Mouse (Mus musculus) inflammation-experienced regulatory T-cells, adult 6 months (primary cell): Measurements from ENCODE around the gene Gm9507. TPM values are rescaled to one million over a fixed set of nuclear protein-coding genes. Genes with fewer than 3 reads are reported as not detected.
"Not testable (repeated sequence)": the region's sequence is repeated elsewhere in the genome, so short reads cannot be mapped to it uniquely, and the experiment has no call there.

Source experiments
- ATAC-seq: one replicate; pipeline ENCODE4 v1.8.0; 2017
- polyA plus RNA-seq, 3 experiments: library from polyadenylated mRNA; unstranded; fragments of 100-300 nt; shearing (Covaris generic); gene quantifications; one replicate each; pipeline ENCODE4 v1.2.1; 2017

Gene Gm9507
- not detected for polyA plus RNA-seq

- no peak for ATAC-seq
These were observed at the start of gene Gm9507 for GRCm38 (mm10) chr10:77811743-77812142. Gm9507 (minus strand) TSS chr10:77811843.

- no peak for ATAC-seq
These were observed 40.9 kb upstream of the Gm9507 start, which contains the start of gene Gm10318 for GRCm38 (mm10) chr10:77852559-77852958. Gm10318 (plus strand) TSS chr10:77852859.

DNA sequence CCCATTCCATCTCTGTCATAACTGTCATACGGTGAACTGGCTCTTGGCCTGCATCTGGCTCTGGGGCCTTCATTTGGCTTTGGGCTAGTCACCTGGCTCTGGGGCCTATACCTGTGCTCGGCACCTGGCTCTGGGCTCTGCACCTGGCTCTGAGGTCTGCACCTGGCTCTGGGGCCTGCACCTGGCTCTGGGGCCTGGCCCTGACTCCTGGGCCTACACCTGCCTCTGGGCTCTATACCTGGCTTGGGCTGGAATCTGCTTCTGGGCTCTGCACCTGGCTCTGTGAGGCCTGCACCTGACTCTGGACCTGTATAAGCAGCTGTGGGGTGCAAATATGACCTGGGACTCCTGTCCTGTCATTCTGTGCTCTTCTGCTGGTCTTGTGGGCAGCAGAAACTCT lies 35.9 kb upstream of the Gm9507 start:
- ATAC-seq = no peak

DNA sequence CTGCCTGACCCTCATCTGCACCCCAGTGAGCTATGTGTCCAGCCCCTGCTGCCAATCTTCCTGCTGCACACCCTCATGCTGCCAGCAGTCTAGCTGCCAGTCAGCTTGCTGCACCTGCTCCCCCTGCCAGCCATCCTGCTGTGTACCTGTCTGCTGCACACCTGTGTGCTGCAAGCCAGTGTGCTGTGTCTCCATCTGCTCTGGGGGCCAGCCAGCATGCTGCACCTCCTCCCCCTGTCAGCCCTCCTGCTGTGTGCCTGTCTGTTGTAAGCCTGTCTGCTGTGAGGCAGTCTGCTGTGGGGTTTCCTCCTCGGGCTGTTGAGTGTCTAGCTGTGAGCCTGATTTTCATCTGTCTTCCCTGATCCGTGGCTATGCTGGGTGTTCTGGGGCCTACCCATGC lies 35.3 kb upstream of the Gm9507 start:
- ATAC-seq = no peak

DNA sequence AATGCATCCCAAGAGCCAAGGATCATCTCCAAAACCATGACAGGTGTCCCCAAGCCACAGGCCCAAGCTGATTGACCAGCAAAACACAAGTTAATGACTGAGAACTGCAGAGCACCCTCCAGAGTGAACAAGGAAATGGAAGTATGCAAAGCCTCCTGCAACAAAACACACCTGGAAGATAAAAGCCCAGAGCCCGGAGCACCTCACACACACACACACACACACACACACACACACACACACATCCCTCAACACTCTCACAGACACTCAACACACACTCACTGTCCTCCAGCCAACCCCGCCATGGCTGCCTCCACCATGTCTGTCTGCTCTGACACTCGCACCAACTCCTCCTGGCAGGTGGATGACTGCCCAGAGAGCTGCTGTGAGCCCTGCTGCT lies 34.9 kb upstream of the Gm9507 start, which contains the start of gene Gm36176:
Gene Gm36176, plus strand, starts transcription at position 301 of the 400 bp plus-strand sequence.
- ATAC-seq = no peak

DNA sequence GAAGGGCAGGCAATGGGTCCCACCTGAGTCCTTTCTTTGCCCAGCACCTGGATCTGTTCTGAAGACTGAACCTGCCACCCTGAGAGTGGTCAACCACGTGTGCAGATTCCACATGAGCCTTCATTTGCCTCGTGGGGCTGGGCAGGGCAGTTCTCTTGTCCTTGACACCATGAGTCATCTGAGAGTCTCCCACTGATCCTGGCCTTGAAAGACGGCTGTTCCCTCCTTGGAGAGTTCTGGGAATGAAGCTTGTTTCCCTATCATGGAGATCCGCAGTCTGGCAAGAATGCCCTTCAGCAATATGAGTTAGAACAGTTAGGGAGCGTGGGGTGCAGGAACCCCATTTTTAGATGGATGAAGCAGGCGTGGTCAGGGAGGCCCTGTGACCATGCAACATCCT lies 27.4 kb upstream of the Gm9507 start:
- no peak for ATAC-seq

DNA sequence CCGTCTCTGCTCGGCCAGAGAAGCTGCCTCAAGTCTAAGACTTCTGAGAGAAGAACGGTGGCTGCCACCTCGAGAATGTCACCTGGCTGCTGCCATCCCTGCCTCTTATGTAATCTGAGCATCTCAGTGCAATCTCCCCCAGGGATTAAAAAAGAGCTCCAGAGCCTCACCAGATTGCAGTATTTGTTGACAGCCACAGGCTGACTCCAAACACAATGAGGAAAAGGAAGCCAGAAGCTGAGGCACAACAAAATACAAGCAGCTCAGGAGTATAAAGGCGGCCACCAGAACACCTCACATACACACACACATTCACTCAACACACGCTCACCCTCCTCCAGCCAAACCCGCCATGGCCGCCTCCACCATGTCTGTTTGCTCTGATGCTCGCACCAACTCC lies 24.0 kb upstream of the Gm9507 start, which contains the start of gene Krtap10-10:
Gene Krtap10-10, plus strand, starts transcription at position 301 of the 400 bp plus-strand sequence.
- ATAC-seq = no peak

DNA sequence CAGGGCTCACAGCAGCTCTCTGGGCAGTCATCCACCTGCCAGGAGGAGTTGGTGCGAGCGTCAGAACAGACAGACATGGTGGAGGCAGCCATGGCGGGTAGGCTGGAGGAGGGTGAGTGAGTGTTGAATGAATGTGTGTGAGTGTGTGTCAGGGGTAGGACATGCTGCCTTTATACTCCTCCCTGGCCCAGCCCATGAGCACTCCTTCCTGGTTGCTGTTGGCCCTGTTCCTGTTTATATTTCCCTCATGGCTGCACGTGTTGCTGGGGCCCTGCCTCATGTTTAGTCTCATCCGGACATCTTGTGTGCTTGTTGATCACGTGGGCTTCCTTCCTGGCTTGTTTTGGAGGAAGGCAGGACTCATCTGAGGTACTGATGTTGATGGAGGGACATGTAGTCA lies 15.3 kb upstream of the Gm9507 start, which contains the start of gene Krtap10-4:
Gene Krtap10-4, minus strand, starts transcription at position 145 of the 400 bp plus-strand sequence.
- ATAC-seq = no peak

GRCm38 (mm10) chr10:77819203-77819602 lies 7.6 kb upstream of the Gm9507 start:
- no peak for ATAC-seq

GRCm38 (mm10) chr10:77818523-77818922 lies 6.9 kb upstream of the Gm9507 start:
- ATAC-seq = no peak

GRCm38 (mm10) chr10:77815514-77815913 lies 3.9 kb upstream of the Gm9507 start:
- no peak for ATAC-seq

GRCm38 (mm10) chr10:77814382-77814781 lies 2.7 kb upstream of the Gm9507 start, which contains the start of gene Gm2696:
Gm2696 (plus strand) TSS chr10:77814682.
- no peak for ATAC-seq

- ATAC-seq = no peak
These were observed 7.5 kb downstream of the Gm9507 start for GRCm38 (mm10) chr10:77804095-77804494.

- no peak for ATAC-seq
These were observed 12.6 kb downstream of the Gm9507 start, which contains the start of gene Gm19668 for GRCm38 (mm10) chr10:77798921-77799508. Gm19668 (minus strand) TSS chr10:77799133.

GRCm38 (mm10) chr10:77798164-77798920 lies 13.3 kb downstream of the Gm9507 start:
- ATAC-seq = not testable (repeated sequence)

- no peak for ATAC-seq
These were observed 14.0 kb downstream of the Gm9507 start for GRCm38 (mm10) chr10:77797677-77798076.

GRCm38 (mm10) chr10:77794976-77795375 lies 16.7 kb downstream of the Gm9507 start, which contains the start of gene Gm9639:
Gm9639 (minus strand) TSS chr10:77795076.
- no peak for ATAC-seq

GRCm38 (mm10) chr10:77788621-77789020 lies 23.0 kb downstream of the Gm9507 start:
- ATAC-seq = no peak

DNA sequence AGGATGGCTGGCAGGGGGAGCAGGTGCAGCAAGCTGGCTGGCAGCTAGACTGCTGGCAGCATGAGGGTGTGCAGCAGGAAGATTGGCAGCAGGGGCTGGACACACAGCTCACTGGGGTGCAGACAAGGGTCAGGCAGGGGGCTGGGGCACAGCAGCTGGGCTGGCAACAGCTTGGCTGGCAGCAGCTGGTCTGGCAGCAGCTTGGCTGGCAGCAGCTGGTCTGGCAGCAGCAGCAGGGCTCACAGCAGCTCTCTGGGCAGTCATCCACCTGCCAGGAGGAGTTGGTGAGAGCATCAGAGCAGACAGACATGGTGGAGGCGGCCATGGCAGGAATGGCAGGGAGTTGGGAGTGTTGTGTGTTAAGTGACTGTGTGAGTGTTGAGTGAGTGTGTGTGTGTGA lies 23.8 kb downstream of the Gm9507 start, which contains the start of gene Gm7137:
Gene Gm7137, minus strand, starts transcription at position 325 of the 400 bp plus-strand sequence.
- not testable (repeated sequence) for ATAC-seq

DNA sequence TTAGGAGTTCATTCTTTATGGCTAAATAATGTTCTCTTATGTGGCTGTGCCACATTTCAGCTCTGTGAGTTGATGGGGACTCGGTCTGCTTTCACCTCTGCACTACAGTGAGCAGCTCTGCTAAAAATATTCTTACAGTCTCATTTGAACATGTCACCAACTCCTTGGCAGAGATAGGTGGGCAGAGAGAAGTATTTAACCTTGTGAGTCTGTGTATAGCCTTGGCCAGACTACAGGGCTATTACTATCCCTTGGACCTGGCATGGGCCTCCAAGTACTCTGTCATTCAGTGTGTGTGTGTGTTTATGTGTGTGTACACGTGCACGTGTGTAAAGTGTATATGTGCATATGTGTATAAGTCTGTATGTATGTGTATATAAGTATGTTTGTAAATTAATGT lies 28.2 kb downstream of the Gm9507 start:
- ATAC-seq = not testable (repeated sequence)

GRCm38 (mm10) chr10:77782442-77782841 lies 29.2 kb downstream of the Gm9507 start, which contains the start of gene Gm3250:
Gm3250 (minus strand) TSS chr10:77782542.
- not testable (repeated sequence) for ATAC-seq

GRCm38 (mm10) chr10:77776844-77777243 lies 34.8 kb downstream of the Gm9507 start, which contains the start of gene Gm7138:
Gm7138 (minus strand) TSS chr10:77776944.
- not testable (repeated sequence) for ATAC-seq

DNA sequence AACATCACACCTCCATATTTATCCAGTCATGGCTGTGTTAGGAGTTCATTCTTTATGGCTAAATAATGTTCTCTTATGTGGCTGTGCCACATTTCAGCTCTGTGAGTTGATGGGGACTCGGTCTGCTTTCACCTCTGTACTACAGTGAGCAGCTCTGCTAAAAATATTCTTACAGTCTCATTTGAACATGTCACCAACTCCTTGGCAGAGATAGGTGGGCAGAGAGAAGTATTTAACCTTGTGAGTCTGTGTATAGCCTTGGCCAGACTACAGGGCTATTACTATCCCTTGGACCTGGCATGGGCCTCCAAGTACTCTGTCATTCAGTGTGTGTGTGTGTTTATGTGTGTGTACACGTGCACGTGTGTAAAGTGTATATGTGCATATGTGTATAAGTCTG lies 39.5 kb downstream of the Gm9507 start:
- ATAC-seq = not testable (repeated sequence)
